Mouse (Mus musculus) layer of hippocampus, adult 9-11 months (tissue): ENCODE measurements around the gene Tbc1d2.
"Not testable (repeated sequence)": the region's sequence is repeated elsewhere in the genome, so short reads cannot be mapped to it uniquely, and the experiment has no call there.

Source experiments
- DNase-seq: peaks from one replicate; pipeline ENCODE4 v3.0.0; 2022

Tbc1d2 gene

GRCm38 (mm10) chr4:46600473-46601257, 49.3 kb downstream of the Tbc1d2 start:
- no peak for DNase-seq

DNA sequence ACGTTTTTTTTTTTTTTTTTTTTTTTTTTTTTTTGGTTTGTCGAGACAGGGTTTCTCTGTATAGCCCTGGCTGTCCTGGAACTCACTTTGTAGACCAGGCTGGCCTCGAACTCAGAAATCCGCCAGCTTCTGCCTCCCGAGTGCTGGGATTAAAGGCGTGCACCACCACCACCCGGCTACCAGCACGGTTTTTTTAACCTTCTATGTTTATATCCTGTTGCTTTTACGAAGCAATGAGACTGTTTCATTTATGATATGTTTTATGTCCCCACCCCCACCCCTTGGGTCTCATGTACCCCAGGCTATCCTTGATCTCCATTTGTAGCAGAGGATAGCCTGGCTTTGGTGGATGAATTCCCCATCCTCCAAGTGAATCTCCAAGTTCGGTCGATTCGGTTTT, 50.4 kb downstream of the Tbc1d2 start:
- not testable (repeated sequence) for DNase-seq

- no peak for DNase-seq
These were observed 51.0 kb downstream of the Tbc1d2 start for GRCm38 (mm10) chr4:46598981-46599380.

- DNase-seq, result no peak
These were observed 51.9 kb downstream of the Tbc1d2 start for GRCm38 (mm10) chr4:46598111-46598510.

- no peak for DNase-seq
These were observed 52.6 kb downstream of the Tbc1d2 start for GRCm38 (mm10) chr4:46597286-46597961.

DNA sequence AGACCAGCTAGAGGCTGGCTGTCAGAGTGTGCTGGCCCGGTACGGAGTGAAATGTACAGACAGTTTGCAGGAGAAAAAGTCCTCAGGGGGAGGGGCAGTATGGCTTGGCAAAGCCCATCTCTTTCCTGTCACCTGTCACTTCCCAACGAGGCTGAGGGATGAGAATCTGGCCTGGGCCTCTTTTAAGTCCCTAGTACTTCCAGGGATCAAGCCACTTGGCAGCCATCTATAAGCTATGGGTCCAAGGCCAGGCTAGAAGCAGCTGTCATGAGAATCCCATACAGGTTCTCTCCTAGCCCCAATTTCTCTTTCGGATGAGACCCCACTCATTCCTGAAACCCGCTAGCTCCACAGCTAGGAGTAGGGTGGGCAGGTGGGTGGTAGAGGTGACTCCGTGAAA, 53.6 kb downstream of the Tbc1d2 start:
- DNase-seq, result no peak

DNA sequence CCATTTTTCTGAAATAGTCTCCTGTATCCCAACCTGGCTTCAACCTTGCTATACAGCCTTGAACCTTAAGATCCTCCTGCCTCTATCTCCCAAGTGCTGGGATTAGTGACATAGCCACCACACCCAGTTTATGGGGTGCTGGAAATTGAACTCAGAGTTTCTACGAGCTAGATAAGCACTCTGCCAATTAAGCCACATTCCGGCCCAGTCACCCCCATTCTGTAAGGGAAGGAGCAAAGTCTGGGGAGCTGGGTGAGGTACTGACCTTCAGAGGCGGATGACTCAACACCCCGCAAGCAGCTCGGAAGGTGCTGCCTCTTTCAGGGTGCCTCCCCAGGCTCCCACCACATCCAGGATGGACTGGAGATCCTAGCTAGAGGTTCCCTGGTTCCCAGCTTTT, 55.9 kb downstream of the Tbc1d2 start:
- DNase-seq, result no peak

DNA sequence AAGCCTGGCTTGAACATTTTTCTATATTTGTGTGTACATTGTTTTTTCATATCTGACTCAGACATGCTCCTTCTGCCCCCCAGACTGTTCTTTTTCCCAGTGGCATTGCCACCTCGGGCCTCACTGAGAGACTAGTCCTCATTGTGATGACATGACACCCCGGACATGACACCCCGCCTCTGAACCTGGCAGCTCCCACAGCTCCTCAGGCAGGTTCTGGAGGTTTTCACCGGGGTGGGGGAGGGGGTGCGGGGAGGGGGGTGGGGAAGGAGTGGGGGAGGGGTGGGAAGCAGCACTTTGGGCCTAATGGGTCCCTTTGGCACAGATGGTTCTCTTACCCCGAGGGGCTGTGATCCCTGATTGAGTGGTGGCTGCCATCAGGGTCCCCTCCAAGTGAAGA, 56.5 kb downstream of the Tbc1d2 start:
- no peak for DNase-seq

DNA sequence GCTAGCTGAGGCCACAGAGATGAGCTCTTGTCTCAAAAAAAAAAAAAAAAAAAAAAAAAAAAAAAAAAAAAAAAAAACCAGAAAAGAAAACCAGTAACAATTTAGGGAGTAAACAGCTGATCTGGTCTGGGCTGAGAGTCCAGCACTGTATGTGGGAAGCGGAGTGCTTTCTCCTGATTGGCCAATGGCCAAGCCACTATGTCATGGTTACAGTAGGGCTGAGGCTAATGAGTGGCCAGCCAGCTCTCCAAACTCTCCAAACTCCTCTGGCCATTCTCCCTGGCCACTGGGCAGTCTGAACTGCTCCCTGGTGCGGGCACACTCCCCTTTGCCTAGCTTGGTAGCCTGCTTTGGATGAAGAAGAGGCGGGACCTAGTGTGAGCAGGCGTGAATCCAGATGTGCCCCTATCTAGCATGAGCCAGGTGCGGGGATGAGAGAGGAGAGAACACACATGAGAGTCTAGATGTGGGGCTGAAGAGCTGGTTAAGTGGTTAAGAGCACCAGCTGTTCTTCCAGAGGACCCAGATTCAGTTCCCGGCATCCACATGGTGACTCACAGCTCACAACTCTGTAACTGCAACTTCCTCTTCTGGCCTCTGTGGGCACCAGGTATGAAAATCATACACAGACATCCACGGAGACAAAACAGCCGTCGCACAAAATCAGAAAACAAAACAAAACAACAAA, 58.0 kb downstream of the Tbc1d2 start:
- DNase-seq, result no peak

DNA sequence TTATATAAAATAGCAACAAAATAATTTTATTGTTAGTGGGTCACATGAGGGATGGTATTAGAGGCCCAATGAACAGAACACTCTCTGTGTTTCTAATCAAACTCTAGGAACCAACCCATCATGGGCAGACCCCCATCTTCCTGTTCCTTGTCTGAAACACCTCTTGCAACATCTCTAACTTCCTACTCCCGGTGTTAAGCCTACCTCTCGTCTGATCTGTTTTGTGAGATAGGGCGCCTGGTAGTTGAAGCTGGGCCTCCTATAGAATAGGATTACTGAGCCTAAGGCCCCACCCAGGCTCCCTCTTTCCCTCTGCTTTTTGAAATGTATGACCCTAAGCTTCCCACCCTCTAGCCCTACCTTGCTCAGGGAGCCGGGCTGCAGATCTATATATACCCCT, 59.2 kb downstream of the Tbc1d2 start:
- no peak for DNase-seq

DNA sequence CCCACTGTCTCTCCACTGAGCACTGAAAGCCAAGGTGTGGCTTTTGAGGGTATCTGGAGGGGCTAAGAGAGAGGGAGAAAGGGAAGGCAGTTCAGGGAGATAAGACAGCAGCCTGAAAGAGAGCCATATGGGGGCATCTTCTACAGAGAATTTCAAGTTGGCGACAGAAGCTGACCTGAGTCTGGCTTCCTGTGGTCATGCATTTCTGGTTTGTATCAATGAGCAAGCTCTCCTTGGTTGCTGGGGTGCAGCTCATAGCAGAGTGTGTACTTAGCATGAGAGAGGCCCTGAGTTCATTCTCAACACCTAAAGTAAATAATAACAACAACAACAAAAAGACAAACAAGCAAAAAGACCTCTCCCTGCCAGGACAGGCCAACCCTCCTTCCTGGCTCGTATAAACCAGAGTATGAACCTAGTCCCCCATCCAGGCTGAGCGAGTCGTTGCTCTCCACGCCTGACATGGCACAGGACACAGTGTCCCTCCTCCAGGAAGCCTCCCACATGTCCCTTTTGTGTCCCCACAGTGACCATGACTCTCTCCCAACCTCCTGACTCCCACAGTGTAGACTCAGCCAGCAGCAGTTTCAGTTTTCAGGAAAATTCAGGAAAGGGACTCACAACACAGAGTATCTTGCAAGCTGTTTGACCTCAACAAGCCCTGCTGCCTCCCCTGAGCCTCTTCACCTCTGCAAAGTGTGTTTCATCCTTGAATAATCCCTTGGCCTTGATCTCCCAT, 59.9 kb downstream of the Tbc1d2 start:
- DNase-seq, result no peak

DNA sequence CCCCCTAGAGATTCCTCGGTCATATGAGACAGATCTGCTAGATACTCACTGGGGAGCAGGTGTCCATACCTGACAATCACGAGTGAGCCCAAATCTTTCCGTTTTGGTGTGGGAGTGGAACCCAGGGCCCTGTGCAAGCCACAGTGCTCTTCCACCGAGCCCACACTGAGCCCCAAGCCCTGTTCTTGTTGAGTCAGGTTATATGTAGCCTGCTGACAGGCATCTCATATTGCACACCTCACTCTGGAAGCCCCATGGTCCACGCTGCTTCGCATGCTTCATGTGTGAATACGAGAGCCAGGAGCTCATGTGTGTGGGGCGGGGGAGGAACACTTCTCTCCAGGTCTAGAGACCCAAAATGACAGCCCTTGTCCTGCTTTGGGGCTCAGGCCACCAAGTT, 60.9 kb downstream of the Tbc1d2 start:
- DNase-seq, result no peak

DNA sequence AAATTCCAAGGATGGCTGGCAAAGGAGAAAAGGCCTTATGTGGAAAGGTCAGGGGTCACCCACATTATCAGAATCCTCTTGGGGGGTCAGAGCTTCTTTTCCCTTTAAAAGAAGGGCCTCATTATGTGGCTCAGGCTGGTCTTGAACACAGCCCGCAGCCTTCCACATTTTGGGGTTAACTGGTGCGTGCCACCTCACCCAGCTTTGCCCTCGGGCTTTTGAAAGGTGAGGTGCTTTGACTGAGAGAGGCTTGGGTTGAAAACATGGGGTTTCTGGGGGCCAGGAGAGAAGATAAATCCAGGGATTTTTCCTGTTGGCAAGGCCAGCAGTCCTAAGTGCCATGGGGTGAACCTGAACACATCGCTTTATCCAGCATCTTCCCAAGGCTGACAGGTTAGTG, 63.5 kb downstream of the Tbc1d2 start:
- no peak for DNase-seq

- no peak for DNase-seq
These were observed 64.2 kb downstream of the Tbc1d2 start for GRCm38 (mm10) chr4:46585811-46586190.

DNA sequence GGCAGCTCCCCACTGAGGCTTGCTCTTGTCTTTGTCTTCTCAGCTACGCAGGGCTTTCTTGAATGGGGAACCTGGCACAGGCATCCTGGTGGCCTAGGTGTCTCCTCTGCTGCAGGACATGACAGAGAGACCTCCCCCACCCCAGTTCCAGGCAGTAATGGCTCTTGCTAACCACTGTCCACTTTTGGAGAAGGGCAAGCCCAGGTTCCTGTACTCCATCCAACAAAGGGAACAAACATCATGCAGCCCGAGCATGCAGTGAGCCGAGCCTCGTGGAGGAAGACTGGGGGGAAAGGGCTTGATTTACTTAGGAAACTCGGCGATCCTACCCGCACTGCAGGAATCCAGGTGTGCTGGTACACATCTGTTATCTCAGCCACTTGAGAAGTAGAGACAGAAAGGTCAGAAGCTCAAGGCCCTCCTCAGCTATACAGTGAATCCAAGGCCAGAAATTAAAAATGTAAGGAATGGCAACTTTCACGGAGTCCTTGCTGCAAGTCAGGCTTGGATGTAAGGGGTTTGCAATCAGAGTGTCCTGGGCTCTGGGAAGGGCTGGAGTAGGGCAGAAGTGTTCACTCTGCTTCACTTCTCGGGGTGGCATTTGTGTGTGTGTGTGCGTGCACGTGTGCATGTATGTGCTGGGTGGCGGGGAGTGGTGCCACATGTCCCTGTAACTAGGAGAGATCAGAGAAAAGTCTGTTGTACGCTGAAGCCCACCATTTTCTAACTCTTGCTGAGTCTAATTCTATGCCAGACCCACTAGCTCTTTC, 64.8 kb downstream of the Tbc1d2 start:
- DNase-seq, result no peak

GRCm38 (mm10) chr4:46584536-46584935, 65.5 kb downstream of the Tbc1d2 start:
- not testable (repeated sequence) for DNase-seq

GRCm38 (mm10) chr4:46584084-46584483, 65.9 kb downstream of the Tbc1d2 start:
- DNase-seq, result not testable (repeated sequence)

DNA sequence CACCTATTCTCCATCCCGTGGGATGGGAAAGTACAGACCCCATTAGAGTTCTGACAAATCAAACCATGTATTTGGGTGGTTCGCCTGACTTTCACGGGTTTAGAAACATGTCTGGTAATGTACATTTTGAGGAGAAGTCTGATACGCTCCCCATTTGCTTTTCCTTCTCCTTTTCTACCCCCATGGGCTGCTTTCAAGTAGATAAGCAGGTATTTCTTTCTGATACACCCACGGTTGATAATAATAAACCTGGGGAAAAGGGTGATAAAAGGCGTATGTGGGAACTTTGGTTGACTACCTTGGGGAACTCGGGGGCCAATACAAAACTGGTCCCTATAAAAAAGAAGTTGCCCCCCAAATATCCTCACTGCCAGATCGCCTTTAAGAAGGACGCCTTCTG, 68.0 kb downstream of the Tbc1d2 start:
- not testable (repeated sequence) for DNase-seq

DNA sequence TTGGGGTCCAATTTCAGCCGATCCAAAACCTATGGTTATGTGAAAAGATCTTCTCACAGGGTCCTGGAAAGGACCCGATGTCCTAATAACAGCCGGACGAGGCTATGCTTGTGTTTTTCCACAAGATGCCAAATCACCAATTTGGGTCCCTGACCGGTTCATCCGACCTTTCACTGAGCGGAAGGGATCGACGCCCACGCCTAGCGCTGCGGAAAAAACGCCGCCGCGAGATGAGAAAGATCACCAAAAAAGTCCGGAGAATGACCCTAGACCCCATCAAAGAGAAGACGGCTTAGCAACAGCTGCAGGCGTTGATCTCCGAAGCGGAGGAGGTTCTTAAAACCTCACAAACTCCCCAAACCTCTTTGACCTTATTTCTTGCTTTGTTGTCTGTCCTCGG, 68.4 kb downstream of the Tbc1d2 start:
- DNase-seq, result not testable (repeated sequence)

- DNase-seq, result not testable (repeated sequence)
These were observed 69.2 kb downstream of the Tbc1d2 start for GRCm38 (mm10) chr4:46580799-46581243.

DNA sequence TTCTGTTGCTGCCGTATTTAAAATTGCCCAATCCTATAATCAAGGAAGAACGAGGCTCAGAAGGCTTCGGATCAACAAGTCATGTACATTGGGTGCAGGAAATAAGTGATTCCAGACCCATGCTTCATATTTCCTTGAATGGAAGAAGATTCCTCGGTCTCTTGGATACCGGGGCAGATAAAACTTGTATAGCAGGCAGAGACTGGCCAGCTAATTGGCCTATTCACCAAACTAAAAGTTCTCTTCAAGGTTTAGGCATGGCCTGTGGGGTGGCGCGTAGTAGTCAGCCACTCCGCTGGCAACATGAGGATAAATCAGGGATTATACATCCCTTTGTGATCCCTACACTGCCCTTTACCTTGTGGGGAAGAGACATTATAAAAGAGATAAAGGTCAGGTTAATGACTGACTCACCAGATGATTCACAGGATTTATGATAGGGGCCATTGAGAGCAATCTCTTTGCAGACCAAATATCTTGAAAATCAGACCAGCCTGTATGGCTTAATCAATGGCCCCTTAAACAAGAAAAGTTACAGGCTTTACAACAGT, 71.1 kb downstream of the Tbc1d2 start:
- DNase-seq, result not testable (repeated sequence)

GRCm38 (mm10) chr4:46578228-46578627, 71.8 kb downstream of the Tbc1d2 start:
- no peak for DNase-seq
